Mouse (Mus musculus) layer of hippocampus, postnatal 36 days (tissue): ENCODE data around the gene Crocc. TPM values are rescaled to one million over a fixed set of nuclear protein-coding genes. Genes with fewer than 3 reads are reported as not detected.

ENCODE experiments used
- DNase-seq, 2 experiments: peaks; one replicate each; pipeline ENCODE4 v3.0.0; 2022
- total RNA-seq, 2 experiments: library from RNA; stranded (reverse); gene quantifications; 2 replicates each; pipeline ENCODE4 v1.2.3; 2021

The Crocc gene
- total RNA-seq, 2 experiments from 2014 or later = 73.7 to 77.2 TPM

- DNase-seq = no peak
Measured at GRCm38 (mm10) chr4:140984544-140984943, 75.8 kb downstream of the Crocc start.

GRCm38 (mm10) chr4:140983442-140983841 lies 76.9 kb downstream of the Crocc start:
- DNase-seq = peak; percentile 31 to 44

- DNase-seq = no peak
Measured at GRCm38 (mm10) chr4:140982808-140983207, 77.5 kb downstream of the Crocc start.

- DNase-seq = no peak
Measured at GRCm38 (mm10) chr4:140981605-140982004, 78.7 kb downstream of the Crocc start.

- DNase-seq = no peak
Measured at GRCm38 (mm10) chr4:140977886-140978692, 82.3 kb downstream of the Crocc start.

GRCm38 (mm10) chr4:140977278-140977677 lies 83.1 kb downstream of the Crocc start:
- no peak for DNase-seq

GRCm38 (mm10) chr4:140975356-140975755 lies 85.0 kb downstream of the Crocc start:
- no peak for DNase-seq

GRCm38 (mm10) chr4:140974408-140974807 lies 85.9 kb downstream of the Crocc start:
- DNase-seq = no peak

GRCm38 (mm10) chr4:140971691-140972090 lies 88.7 kb downstream of the Crocc start:
- no peak for DNase-seq

GRCm38 (mm10) chr4:140967386-140968159 lies 92.8 kb downstream of the Crocc start:
- DNase-seq = no peak

Other genes starting within 250 kb of the Crocc start
- not detected for gene Padi3, start 249.9 kb downstream of the Crocc start, total RNA-seq
- gene Padi1, start 214.8 kb downstream of the Crocc start, total RNA-seq = not detected
- 10 to 100 TPM; 22.1 to 24.4 TPM for gene Padi2, start 154.2 kb downstream of the Crocc start, total RNA-seq
- gene Sdhb, start 99.3 kb downstream of the Crocc start, total RNA-seq = 100 to 1,000 TPM; 175 to 186 TPM
- gene Atp13a2, start 73.7 kb downstream of the Crocc start, total RNA-seq = 100 to 1,000 TPM; 150 to 154 TPM
- 1 to 10 TPM; 5.7 to 5.8 TPM for gene Mfap2, start 50.1 kb downstream of the Crocc start, total RNA-seq
- 10 to 100 TPM; 38.5 to 40.5 TPM for gene Necap2, start 17.8 kb upstream of the Crocc start, total RNA-seq
- gene Spata21, start 27.8 kb upstream of the Crocc start, total RNA-seq = not detected
- gene Szrd1, start 79.2 kb upstream of the Crocc start, total RNA-seq = 10 to 100 TPM; 47.4 to 62.3 TPM
- gene Fbxo42, start 87.4 kb upstream of the Crocc start, total RNA-seq = 10 to 100 TPM; 23.7 to 24.5 TPM
- gene Rsg1, start 153.4 kb upstream of the Crocc start, total RNA-seq = 1 to 10 TPM; 2.7 to 4.1 TPM
- 10 to 100 TPM; 15.5 to 15.9 TPM for gene Arhgef19, start 178.9 kb upstream of the Crocc start, total RNA-seq
- gene Epha2, start 240.7 kb upstream of the Crocc start, total RNA-seq = 1 to 10 TPM; 1.3 to 1.7 TPM